Comparison of ENCODE assay signal across 26 mouse cellular contexts in genomic region chr7:36077271-36077670, GRCm38 (mm10).
DNase-seq lines count a peak whose midpoint lies in the region; ATAC-seq and TF ChIP-seq lines count a peak whose summit lies in the region.
"Had no signal": no experiment of that assay in that cellular context is flagged by ENCODE, and none has a peak within 500 bp of the region (broad histone marks: within the 10 kb centered on the region; RNA-seq: fewer than 3 reads in every experiment).

No protein-coding gene starts in this region.

- ATAC-seq in forebrain, postnatal 0 days, result no peak
- no peak for ATAC-seq in forebrain, embryonic 11.5 days (replicated peaks; ENCODE audit: low FRiP score)
- no peak for ATAC-seq in midbrain, embryonic 14.5 days (ENCODE audit: low FRiP score, low TSS enrichment)
- ATAC-seq in midbrain, embryonic 13.5 days, result no peak
- no peak for ATAC-seq in embryonic facial prominence, embryonic 11.5 days (replicated peaks; ENCODE audit: insufficient number of reproducible peaks, low FRiP score, low TSS enrichment, low read depth)
- ATAC-seq: inflammation-experienced regulatory T-cells, adult 6 months; lung, postnatal 0 days; Patski had no signal

- no peak overlapping the region for H3K4me3 ChIP-seq in forebrain, postnatal 0 days (ENCODE audit: low read depth, low read length)
- H3K4me3 ChIP-seq in forebrain, embryonic 11.5 days (ENCODE audit: low read depth, low read length), result no peak overlapping the region
- no peak overlapping the region for H3K4me3 ChIP-seq in midbrain, embryonic 14.5 days (replicated peaks; ENCODE audit: low read depth, low read length)
- no peak overlapping the region for H3K4me3 ChIP-seq in midbrain, embryonic 13.5 days (replicated peaks)
- no peak overlapping the region for H3K4me3 ChIP-seq in embryonic facial prominence, embryonic 11.5 days (ENCODE audit: low read depth, low read length)
- H3K4me3 ChIP-seq: forebrain, embryonic 10.5 days; gastrocnemius, adult 2 months; heart, embryonic 10.5 days; layer of hippocampus, adult 2 months; limb, embryonic 15.5 days; megakaryocyte, embryonic 14.5 days; neural tube, embryonic 15.5 days had no signal

- peak; percentile 21 for DNase-seq in forebrain, postnatal 0 days
- no peak for DNase-seq in forebrain, embryonic 11.5 days (ENCODE audit: low spot score)
- peak; percentile 22 for DNase-seq in kidney, postnatal 10 days
- DNase-seq in kidney, adult 18-20 months, result no peak
- peak; percentile 27 for DNase-seq in midbrain, embryonic 14.5 days
- peak; percentile 15 for DNase-seq in embryonic facial prominence, embryonic 11.5 days (ENCODE audit: low spot score)
- DNase-seq: B cell, adult 2 months; cerebellum, adult 2 months; gastrocnemius, adult 2 months; heart, postnatal 4 days; kidney, adult 2 months; kidney, postnatal 25 days; layer of hippocampus, postnatal 36 days had no signal

- H3K27ac ChIP-seq in forebrain, postnatal 0 days (ENCODE audit: low read depth, low read length), result no peak overlapping the region
- no peak overlapping the region for H3K27ac ChIP-seq in forebrain, embryonic 11.5 days (ENCODE audit: low read depth, low read length)
- H3K27ac ChIP-seq in midbrain, embryonic 14.5 days (replicated peaks; ENCODE audit: low read depth, low read length), result no peak overlapping the region
- H3K27ac ChIP-seq in midbrain, embryonic 13.5 days, result no peak overlapping the region
- no peak overlapping the region for H3K27ac ChIP-seq in embryonic facial prominence, embryonic 11.5 days (replicated peaks; ENCODE audit: low read depth, low read length)
- H3K27ac ChIP-seq: gastrocnemius, adult 2 months; layer of hippocampus, adult 2 months; limb, embryonic 15.5 days; liver, embryonic 14.5 days; neural tube, embryonic 15.5 days had no signal

- H3K27me3 ChIP-seq in forebrain, postnatal 0 days (ENCODE audit: insufficient read depth, low read length), result 0 out of 2 replicates have a peak, but pooled peaks cover 5% of the 10 kb centered on the region
- 0 out of 2 replicates have a peak, but pooled peaks cover 2% of the 10 kb centered on the region for H3K27me3 ChIP-seq in forebrain, embryonic 11.5 days (ENCODE audit: control insufficient read depth, insufficient read depth, low read length)
- no peaks in the 10 kb centered on the region for H3K27me3 ChIP-seq in midbrain, embryonic 14.5 days (ENCODE audit: control insufficient read depth, insufficient read depth, low read length)
- H3K27me3 ChIP-seq in midbrain, embryonic 13.5 days, result no peaks in the 10 kb centered on the region
- no peaks in the 10 kb centered on the region for H3K27me3 ChIP-seq in embryonic facial prominence, embryonic 11.5 days (ENCODE audit: control insufficient read depth, insufficient read depth, low read length)
- H3K27me3 ChIP-seq: CH12.LX; megakaryocyte, embryonic 14.5 days; neural tube, embryonic 15.5 days; Patski had no signal

- no peak for TF ChIP-seq CTCF in forebrain, postnatal 0 days (IDR thresholded peaks at IDR 0.05; ENCODE audit: low read depth)

- peaks cover 9% of the 10 kb centered on the region; the same call in 1 of the 2 replicates for H3K4me1 ChIP-seq in forebrain, postnatal 0 days (ENCODE audit: insufficient read depth)
- peaks cover 2% of the 10 kb centered on the region; the same call in 1 of the 2 replicates for H3K4me1 ChIP-seq in forebrain, embryonic 11.5 days (replicated peaks; ENCODE audit: control insufficient read depth, insufficient read depth, low read length)
- peaks cover 17% of the 10 kb centered on the region for H3K4me1 ChIP-seq in midbrain, embryonic 14.5 days (ENCODE audit: control insufficient read depth, insufficient read depth, low read length)
- peaks cover 41% of the 10 kb centered on the region for H3K4me1 ChIP-seq in midbrain, embryonic 13.5 days (replicated peaks)
- peaks cover 4% of the 10 kb centered on the region; the same call in 1 of the 2 replicates for H3K4me1 ChIP-seq in embryonic facial prominence, embryonic 11.5 days (ENCODE audit: control insufficient read depth, insufficient read depth, low read length)
- H3K4me1 ChIP-seq: megakaryocyte, embryonic 14.5 days had no signal

- no peak overlapping the region for H3K9ac ChIP-seq in forebrain, postnatal 0 days
- H3K9ac ChIP-seq in forebrain, embryonic 11.5 days (ENCODE audit: low read length), result no peak overlapping the region
- no peak overlapping the region for H3K9ac ChIP-seq in midbrain, embryonic 14.5 days (replicated peaks; ENCODE audit: low read length)
- no peak overlapping the region for H3K9ac ChIP-seq in midbrain, embryonic 13.5 days (replicated peaks)
- H3K9ac ChIP-seq in embryonic facial prominence, embryonic 11.5 days (replicated peaks; ENCODE audit: low read length), result no peak overlapping the region
- H3K9ac ChIP-seq: limb, embryonic 15.5 days; liver, embryonic 14.5 days; neural tube, embryonic 15.5 days had no signal

- no peaks in the 10 kb centered on the region for H3K36me3 ChIP-seq in forebrain, postnatal 0 days (ENCODE audit: insufficient read depth)
- H3K36me3 ChIP-seq in forebrain, embryonic 11.5 days (ENCODE audit: control insufficient read depth, insufficient read depth, low read length), result no peaks in the 10 kb centered on the region
- H3K36me3 ChIP-seq in midbrain, embryonic 14.5 days (ENCODE audit: control insufficient read depth, insufficient read depth, low read length), result no peaks in the 10 kb centered on the region
- H3K36me3 ChIP-seq in midbrain, embryonic 13.5 days, result no peaks in the 10 kb centered on the region
- H3K36me3 ChIP-seq in embryonic facial prominence, embryonic 11.5 days (replicated peaks; ENCODE audit: control insufficient read depth, insufficient read depth, low read depth, low read length), result no peaks in the 10 kb centered on the region
- H3K36me3 ChIP-seq: forebrain, embryonic 10.5 days; G1E; heart, embryonic 10.5 days; limb, embryonic 15.5 days; neural tube, embryonic 15.5 days had no signal

- no peaks in the 10 kb centered on the region for H3K9me3 ChIP-seq in forebrain, postnatal 0 days (ENCODE audit: low read length)
- no peaks in the 10 kb centered on the region for H3K9me3 ChIP-seq in forebrain, embryonic 11.5 days (ENCODE audit: control insufficient read depth, low read length)
- H3K9me3 ChIP-seq in midbrain, embryonic 14.5 days (ENCODE audit: control insufficient read depth, low read length), result no peaks in the 10 kb centered on the region
- no peaks in the 10 kb centered on the region for H3K9me3 ChIP-seq in midbrain, embryonic 13.5 days
- H3K9me3 ChIP-seq in embryonic facial prominence, embryonic 11.5 days (replicated peaks; ENCODE audit: control insufficient read depth, low read length), result no peaks in the 10 kb centered on the region
- H3K9me3 ChIP-seq: limb, embryonic 15.5 days; neural tube, embryonic 15.5 days had no signal

- 36% methylated on average over 2 of the region's 2 CpGs for WGBS in forebrain, postnatal 0 days
- WGBS in forebrain, embryonic 11.5 days, result 64% methylated on average over 2 of the region's 2 CpGs
- WGBS in midbrain, embryonic 14.5 days, result 55% methylated on average over 2 of the region's 2 CpGs
- WGBS in midbrain, embryonic 13.5 days, result 84% methylated on average over 2 of the region's 2 CpGs
- 61% methylated on average over 2 of the region's 2 CpGs for WGBS in embryonic facial prominence, embryonic 11.5 days

- H3K4me2 ChIP-seq in forebrain, postnatal 0 days (ENCODE audit: low read depth), result no peak overlapping the region
- no peak overlapping the region for H3K4me2 ChIP-seq in forebrain, embryonic 11.5 days (ENCODE audit: low read depth, low read length, severe bottlenecking)
- no peak overlapping the region for H3K4me2 ChIP-seq in midbrain, embryonic 14.5 days (ENCODE audit: low read length)
- H3K4me2 ChIP-seq in midbrain, embryonic 13.5 days (replicated peaks), result no peak overlapping the region
- no peak overlapping the region for H3K4me2 ChIP-seq in embryonic facial prominence, embryonic 11.5 days (ENCODE audit: low read depth, low read length)
- H3K4me2 ChIP-seq: limb, embryonic 15.5 days; neural tube, embryonic 15.5 days had no signal

Comparison
In these comparisons a context has a peak if more than half of its experiments do, and no peak if none do; other contexts are left out.
1. DNase-seq: peak in forebrain, postnatal 0 days (single experiment), kidney, postnatal 10 days (single experiment), midbrain, embryonic 14.5 days (single experiment) and embryonic facial prominence, embryonic 11.5 days (single experiment); none in forebrain, embryonic 11.5 days (single experiment) and kidney, adult 18-20 months (single experiment).